Mouse (Mus musculus) C2C12 (cell line): Measurements from ENCODE around the gene Abhd10. TPM values are rescaled to one million over a fixed set of nuclear protein-coding genes. Genes with fewer than 3 reads are reported as not detected.

Experiments
- H3K27me3 ChIP-seq: one replicate; pipeline ENCODE4 v1.6.1; 2011; ENCODE audit not compliant: control insufficient read depth, insufficient read depth, insufficient read length
- H3K36me3 ChIP-seq: one replicate; pipeline ENCODE4 v1.6.1; 2011; ENCODE audit not compliant: control insufficient read depth, insufficient read depth
- H3K4me3 ChIP-seq: one replicate; pipeline ENCODE4 v1.5.1; 2011; ENCODE audit warnings: mild to moderate bottlenecking, control low read depth; ENCODE audit not compliant: poor library complexity, insufficient read depth, severe bottlenecking
- H3K79me2 ChIP-seq: one replicate; pipeline ENCODE4 v1.6.1; 2011; ENCODE audit not compliant: control insufficient read depth, insufficient read depth
- H3K79me3 ChIP-seq: one replicate; pipeline ENCODE4 v1.6.1; 2011; ENCODE audit warnings: low read depth, control low read depth
- H3ac ChIP-seq: one replicate; pipeline ENCODE3; 2011; ENCODE audit warnings: low read depth; ENCODE audit not compliant: control insufficient read depth, insufficient read length
- CEBPB ChIP-seq: IDR thresholded peaks from one replicate; pipeline ENCODE4 v1.6.1; 2011; ENCODE audit warnings: low read depth, mild to moderate bottlenecking, control low read depth, moderate library complexity
- CTCF ChIP-seq: IDR thresholded peaks from one replicate; pipeline ENCODE4 v1.5.1; 2011; ENCODE audit not compliant: control insufficient read depth, insufficient read depth, insufficient read length
- FOSL1 ChIP-seq: IDR thresholded peaks from one replicate; pipeline ENCODE4 v1.8.0; 2011; ENCODE audit warnings: mild to moderate bottlenecking, low read length; ENCODE audit not compliant: poor library complexity, insufficient read depth, severe bottlenecking
- MAX ChIP-seq: IDR thresholded peaks from one replicate; pipeline ENCODE4 v1.6.1; 2011; ENCODE audit warnings: mild to moderate bottlenecking, control low read depth
- MYOD1 ChIP-seq: IDR thresholded peaks from one replicate; pipeline ENCODE4 v1.6.1; 2011; ENCODE audit warnings: low read depth; ENCODE audit not compliant: control insufficient read depth, insufficient read length
- MYOG ChIP-seq: IDR thresholded peaks from one replicate; pipeline ENCODE4 v1.6.1; 2011; ENCODE audit not compliant: control insufficient read depth, insufficient read length; ENCODE audit errors: extremely low read depth
- USF1 ChIP-seq: IDR thresholded peaks from one replicate; pipeline ENCODE4 v1.6.1; 2011; ENCODE audit warnings: low read depth, mild to moderate bottlenecking, control low read depth, moderate library complexity
- long read RNA-seq, 2 experiments: library from polyadenylated mRNA; unstranded; transcript quantifications; one replicate each; pipeline ENCODE4 v2.0.0; 2019 to 2020
- polyA plus RNA-seq: library from polyadenylated mRNA; unstranded; fragments of >200 nt; fragmentation: generic; extraction: Trizol; gene quantifications from one replicate; pipeline ENCODE4 v1.2.1, GENCODE M21; 2012; ENCODE audit warnings: missing spikeins

Gene Abhd10
- polyA plus RNA-seq, result 7.6 TPM
- long read RNA-seq, experiment 1, transcript Abhd10-201 (5 exons, 2,848 nt), result major isoform, 15 of 22 reads
- long read RNA-seq, experiment 1, partial matches to known transcripts, result 1 of 22 reads
- long read RNA-seq, experiment 1, other reads (novel, unspliced or antisense), result 5 of 22 reads
- long read RNA-seq, experiment 2, transcript Abhd10-201 (5 exons, 2,848 nt), result major isoform, 53 of 61 reads
- long read RNA-seq, experiment 2, partial matches to known transcripts, result 0 of 61 reads
- long read RNA-seq, experiment 2, other reads (novel, unspliced or antisense), result 8 of 61 reads

- Histone ChIP-seq H3ac (peak within 1 kb of the TSS; percentile 87), H3K36me3 (peaks cover 25% of the 10 kb centered on the region), H3K27me3 (no peaks in the 10 kb centered on the region), H3K79me2 (peaks cover 49% of the 10 kb centered on the region), H3K79me3 (peaks cover 35% of the 10 kb centered on the region), H3K4me3 (peak within 1 kb of the TSS; percentile 68)
- no peak for TF ChIP-seq MYOD1
- no peak for TF ChIP-seq FOSL1
- TF ChIP-seq CEBPB, result no peak
- no peak for TF ChIP-seq CTCF
- TF ChIP-seq MYOG, result no peak
- peak; percentile 78 for TF ChIP-seq USF1
- no peak for TF ChIP-seq MAX
Measured at GRCm38 (mm10) chr16:45742615-45743476, at the start of gene Abhd10. Gene Abhd10 (minus strand): TSS chr16:45742955.

DNA sequence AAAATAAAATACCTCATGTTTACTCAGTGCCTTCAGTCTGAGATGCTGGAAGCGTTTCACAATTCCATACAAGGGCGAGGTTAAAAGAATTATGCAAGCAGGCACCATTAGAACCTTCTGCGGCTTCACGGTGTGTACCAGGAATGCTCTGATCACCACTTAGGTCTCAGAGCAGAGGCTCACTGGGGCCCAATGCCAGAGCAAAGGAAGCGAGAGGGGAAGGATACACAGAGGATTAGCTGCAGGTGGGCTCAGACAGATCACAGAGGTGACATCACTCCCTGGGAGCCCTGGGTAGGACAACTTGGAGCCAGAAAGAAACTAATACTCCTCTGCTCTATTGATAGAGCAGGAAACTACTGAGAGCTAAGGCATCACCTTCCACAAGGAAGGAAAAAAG, 48.5 kb upstream of the Abhd10 start:
- Histone ChIP-seq H3K79me2 (no peaks in the 10 kb centered on the region), H3K27me3 (no peaks in the 10 kb centered on the region), H3K36me3 (peaks cover 67% of the 10 kb centered on the region), H3K79me3 (no peaks in the 10 kb centered on the region), H3K4me3 (no peak overlapping the region), H3ac (no peak overlapping the region)
- no peak for TF ChIP-seq MAX
- TF ChIP-seq CTCF, result no peak
- no peak for TF ChIP-seq FOSL1
- TF ChIP-seq MYOG, result no peak
- TF ChIP-seq CEBPB, result no peak
- TF ChIP-seq MYOD1, result no peak
- no peak for TF ChIP-seq USF1

DNA sequence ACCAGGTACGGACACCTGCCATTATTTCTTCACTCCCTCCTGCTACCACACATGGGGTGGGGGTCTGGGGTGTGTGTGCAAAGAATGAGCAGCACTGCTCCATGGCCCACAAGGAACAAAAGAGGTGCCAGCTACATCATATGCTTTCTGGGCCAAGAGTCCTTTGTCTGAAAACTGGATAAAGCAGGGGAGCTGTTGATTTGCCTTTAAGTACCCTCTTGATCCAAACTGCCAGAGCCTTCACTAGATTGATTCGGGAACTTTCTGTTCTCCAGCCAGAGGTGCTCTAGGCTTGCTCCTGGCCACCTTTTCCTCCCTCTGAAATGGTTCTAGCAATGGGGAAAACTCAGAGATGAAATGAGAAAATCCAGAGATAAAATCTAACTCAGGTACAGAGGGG, 46.6 kb upstream of the Abhd10 start:
- Histone ChIP-seq H3K36me3 (peaks cover 56% of the 10 kb centered on the region), H3K4me3 (no peak overlapping the region), H3K79me3 (no peaks in the 10 kb centered on the region), H3K27me3 (no peaks in the 10 kb centered on the region), H3K79me2 (no peaks in the 10 kb centered on the region), H3ac (no peak overlapping the region)
- TF ChIP-seq CEBPB, result no peak
- no peak for TF ChIP-seq MYOG
- TF ChIP-seq MYOD1, result no peak
- TF ChIP-seq USF1, result no peak
- TF ChIP-seq FOSL1, result no peak
- no peak for TF ChIP-seq CTCF
- no peak for TF ChIP-seq MAX

- Histone ChIP-seq H3K79me2 (no peaks in the 10 kb centered on the region), H3K79me3 (no peaks in the 10 kb centered on the region), H3ac (no peak overlapping the region), H3K27me3 (no peaks in the 10 kb centered on the region), H3K4me3 (no peak overlapping the region), H3K36me3 (peaks cover 49% of the 10 kb centered on the region)
- no peak for TF ChIP-seq USF1
- no peak for TF ChIP-seq FOSL1
- no peak for TF ChIP-seq MYOG
- no peak for TF ChIP-seq CTCF
- no peak for TF ChIP-seq MYOD1
- no peak for TF ChIP-seq CEBPB
- TF ChIP-seq MAX, result no peak
Measured at GRCm38 (mm10) chr16:45787650-45788049, 44.9 kb upstream of the Abhd10 start.

DNA sequence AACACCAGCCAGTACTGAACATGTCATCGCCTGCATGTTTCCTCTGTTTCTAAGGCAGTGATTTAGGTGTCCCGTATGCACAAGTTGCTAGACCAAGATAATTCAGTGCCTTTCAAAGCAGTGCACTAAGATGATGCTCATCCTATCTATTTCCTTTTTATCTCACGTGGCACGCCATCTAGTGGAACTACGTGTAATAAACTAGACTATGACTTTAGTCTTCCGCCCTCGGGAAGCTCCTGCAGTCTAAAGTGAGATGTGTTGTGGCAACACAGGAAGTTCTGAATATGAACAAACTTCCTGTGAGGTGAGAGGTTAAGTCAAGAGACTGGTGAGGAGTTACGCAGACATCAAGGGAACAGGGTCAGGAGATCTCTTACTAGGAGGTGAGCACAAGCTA, 43.9 kb upstream of the Abhd10 start:
- Histone ChIP-seq H3K36me3 (peaks cover 46% of the 10 kb centered on the region), H3K27me3 (no peaks in the 10 kb centered on the region), H3ac (no peak overlapping the region), H3K79me3 (no peaks in the 10 kb centered on the region), H3K79me2 (no peaks in the 10 kb centered on the region), H3K4me3 (no peak overlapping the region)
- TF ChIP-seq MAX, result no peak
- TF ChIP-seq MYOG, result no peak
- no peak for TF ChIP-seq CEBPB
- no peak for TF ChIP-seq USF1
- no peak for TF ChIP-seq FOSL1
- TF ChIP-seq MYOD1, result no peak
- TF ChIP-seq CTCF, result no peak

- TF ChIP-seq MYOG (no peak), MAX (no peak), USF1 (no peak), MYOD1 (no peak), FOSL1 (no peak), CTCF (no peak), CEBPB (no peak)
- Histone ChIP-seq H3K36me3 (peaks cover 63% of the 10 kb centered on the region), H3K79me3 (no peaks in the 10 kb centered on the region), H3ac (no peak overlapping the region), H3K27me3 (no peaks in the 10 kb centered on the region), H3K79me2 (no peaks in the 10 kb centered on the region), H3K4me3 (no peak overlapping the region)
Measured at GRCm38 (mm10) chr16:45780001-45780400, 37.2 kb upstream of the Abhd10 start.
